Mouse (Mus musculus): ENCODE data around the gene Slc38a6.

The Slc38a6 gene

GRCm38 (mm10) chr12:73286287-73287092, at the start of gene Slc38a6, which contains the start of gene Trmt5:
Slc38a6 (plus strand) TSS chr12:73286779.
Trmt5 (minus strand) TSS chr12:73286710.
- DNase-seq (ENCODE audit: low spot score), result peak; percentile 70

DNA sequence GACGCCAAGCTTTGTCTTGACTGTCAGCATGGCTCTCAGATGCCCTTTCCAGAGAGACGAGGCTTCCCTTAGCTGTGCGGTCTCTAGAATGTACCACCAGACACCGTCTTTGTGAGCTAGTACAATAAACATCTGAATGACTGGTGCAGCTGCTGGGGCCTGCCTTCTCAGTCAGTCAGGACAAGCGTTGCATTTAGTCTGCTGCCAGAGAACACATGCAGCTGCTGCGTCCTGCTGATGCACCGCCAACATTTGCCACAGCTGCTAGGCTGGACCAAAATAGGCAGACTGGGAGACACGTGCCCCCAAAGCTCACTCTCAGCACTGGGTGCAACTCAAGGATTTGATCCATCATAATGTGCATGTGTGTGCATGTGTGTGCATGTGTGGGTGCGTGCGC, 44.6 kb upstream of the Slc38a6 start:
- no peak for DNase-seq (ENCODE audit: low spot score)

DNA sequence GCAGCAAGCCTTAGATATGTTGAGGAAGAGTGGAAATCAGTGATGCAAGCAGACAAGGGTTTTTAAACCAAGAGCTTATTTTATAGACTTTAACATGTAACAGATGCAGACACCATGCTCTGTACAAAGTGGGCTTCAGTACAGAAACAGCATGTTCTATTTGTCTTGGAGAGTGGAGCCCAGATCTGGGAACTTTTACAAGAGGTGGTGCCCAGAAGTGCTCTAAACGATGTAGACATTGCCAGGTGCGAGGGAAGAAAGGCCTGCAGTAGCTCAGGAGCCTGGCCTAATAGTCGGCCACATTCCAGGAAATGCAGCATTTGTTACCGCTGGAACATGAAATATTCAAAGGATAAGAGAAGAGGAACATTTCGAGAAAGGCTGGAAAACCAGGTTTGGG, 40.9 kb upstream of the Slc38a6 start:
- no peak for DNase-seq (ENCODE audit: low spot score)

GRCm38 (mm10) chr12:73255006-73255405, 31.6 kb upstream of the Slc38a6 start:
- no peak for DNase-seq (ENCODE audit: low spot score)

- no peak for DNase-seq (ENCODE audit: low spot score)
Observed at GRCm38 (mm10) chr12:73259269-73259668, 27.3 kb upstream of the Slc38a6 start.

DNA sequence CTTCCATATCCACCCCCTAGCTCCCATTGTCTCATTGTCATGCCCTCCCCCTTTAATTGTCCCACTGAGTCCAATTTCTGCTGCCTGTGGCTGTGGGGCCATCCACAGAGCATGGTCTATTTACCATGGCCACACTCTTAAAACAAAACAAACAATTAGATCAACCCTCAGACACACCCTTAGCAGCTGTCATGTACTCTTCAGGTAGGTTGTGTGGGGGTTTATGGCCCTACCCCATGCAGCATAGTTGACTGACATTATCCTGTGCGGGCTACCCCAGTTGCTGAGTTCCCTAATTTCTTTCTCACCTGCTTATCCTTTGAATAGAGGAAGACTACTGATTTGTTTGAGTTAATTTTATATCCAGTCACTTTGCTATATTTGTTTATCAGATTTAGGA, 26.2 kb upstream of the Slc38a6 start:
- DNase-seq (ENCODE audit: low spot score), result no peak

- no peak for DNase-seq (ENCODE audit: low spot score)
Observed at GRCm38 (mm10) chr12:73265381-73265978, 21.1 kb upstream of the Slc38a6 start.

DNA sequence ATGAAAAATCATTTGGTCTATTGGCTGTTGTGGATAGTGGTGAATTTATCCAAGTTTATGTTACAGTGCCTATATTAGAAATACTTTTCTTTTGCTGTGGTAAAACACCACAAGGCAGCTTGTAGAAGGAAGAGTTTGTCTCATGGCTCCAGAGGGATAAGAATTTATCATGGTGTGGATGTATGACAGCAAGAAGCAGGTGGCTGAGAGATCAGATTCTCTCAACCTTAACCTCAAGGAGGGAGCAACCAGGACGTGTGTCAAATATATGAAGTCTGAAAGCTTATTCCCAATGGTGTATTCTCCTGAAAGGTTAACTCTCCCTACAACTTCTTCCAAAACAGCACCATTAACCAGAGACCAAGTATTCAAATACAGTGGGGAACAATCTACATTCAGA, 20.0 kb upstream of the Slc38a6 start:
- DNase-seq (ENCODE audit: low spot score), result no peak

- no peak for DNase-seq (ENCODE audit: low spot score)
Observed at GRCm38 (mm10) chr12:73268497-73268896, 18.1 kb upstream of the Slc38a6 start.

DNA sequence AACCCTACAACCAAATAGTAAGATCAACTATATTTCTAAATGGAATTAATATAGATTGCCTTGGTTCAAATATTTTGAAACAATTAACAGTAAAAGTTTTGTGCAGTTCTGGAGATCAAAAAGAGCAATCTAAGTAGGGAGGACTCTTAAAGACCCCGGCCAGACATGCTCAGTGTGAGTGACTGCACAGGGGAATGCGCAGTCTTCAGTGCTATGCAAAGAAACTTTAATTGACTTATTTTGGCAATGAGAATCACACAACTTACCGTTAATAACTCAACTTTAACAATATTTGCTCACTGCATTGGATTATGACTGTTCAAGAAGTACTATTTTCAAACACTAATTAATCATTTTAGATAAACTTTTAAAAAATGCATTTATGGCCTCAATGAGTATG, 17.0 kb upstream of the Slc38a6 start:
- DNase-seq (ENCODE audit: low spot score), result no peak

GRCm38 (mm10) chr12:73269933-73270332, 16.6 kb upstream of the Slc38a6 start:
- DNase-seq (ENCODE audit: low spot score), result no peak

DNA sequence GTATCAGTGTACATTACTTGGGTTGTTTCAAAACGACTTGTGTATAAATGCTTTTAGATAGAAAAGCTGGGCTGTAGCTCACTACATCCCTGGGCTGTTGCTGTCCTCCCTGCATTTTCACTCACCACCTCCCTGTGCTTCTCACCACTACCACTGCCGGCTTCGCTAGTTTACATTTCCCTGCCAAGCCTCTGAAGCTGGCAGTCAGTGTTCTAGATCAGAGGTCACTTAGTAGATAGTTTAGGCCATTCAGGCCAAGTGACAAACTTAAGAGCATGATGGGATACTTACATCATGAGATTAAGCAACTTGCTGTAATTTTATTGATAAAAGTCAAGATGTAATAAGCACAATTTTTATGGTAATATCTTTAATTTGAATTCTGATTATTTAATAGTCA, 11.7 kb upstream of the Slc38a6 start:
- no peak for DNase-seq (ENCODE audit: low spot score)

GRCm38 (mm10) chr12:73287609-73288008, 1.0 kb downstream of the Slc38a6 start:
- no peak for DNase-seq (ENCODE audit: low spot score)

GRCm38 (mm10) chr12:73288626-73289025, 2.0 kb downstream of the Slc38a6 start:
- DNase-seq (ENCODE audit: low spot score), result no peak

DNA sequence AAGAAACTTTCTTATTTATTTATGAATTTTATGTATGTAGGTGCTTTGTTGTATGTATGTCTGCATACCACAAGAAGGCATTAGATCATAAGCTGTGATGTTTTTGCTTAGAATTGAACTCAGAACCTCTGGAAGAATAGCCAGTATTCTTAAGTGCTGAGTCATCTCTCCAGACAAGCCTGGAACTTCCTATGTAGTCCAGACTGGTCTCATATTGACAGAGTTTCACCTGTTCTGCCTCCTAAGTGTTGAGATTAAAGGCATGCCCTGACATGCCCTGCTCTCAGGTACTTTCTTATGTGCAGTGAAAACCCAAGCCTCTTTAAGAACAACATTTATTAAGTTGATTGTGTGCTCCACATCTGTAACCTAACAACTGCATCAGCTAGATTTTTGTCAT, 8.3 kb downstream of the Slc38a6 start:
- no peak for DNase-seq (ENCODE audit: low spot score)

GRCm38 (mm10) chr12:73295505-73296140, 9.0 kb downstream of the Slc38a6 start:
- DNase-seq (ENCODE audit: low spot score), result no peak

DNA sequence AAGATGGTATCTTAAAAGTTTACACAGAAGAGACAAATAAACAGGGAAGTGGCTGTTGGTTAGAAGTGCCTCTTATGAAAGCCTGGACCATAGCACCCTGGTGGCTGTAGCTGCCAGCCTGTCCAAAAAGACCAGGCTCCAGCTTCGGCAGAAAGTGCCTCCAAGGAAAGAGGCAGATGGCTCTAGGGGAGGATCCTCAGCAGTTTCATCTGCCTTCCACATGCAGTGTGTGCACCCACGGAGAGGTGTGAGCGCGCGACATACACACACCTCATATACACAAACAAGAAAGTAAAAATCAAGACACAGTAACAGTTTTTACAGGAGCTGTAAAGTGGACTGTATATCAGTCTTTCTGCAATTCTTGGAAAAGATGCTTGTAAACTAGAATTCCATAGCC, 12.0 kb downstream of the Slc38a6 start:
- no peak for DNase-seq (ENCODE audit: low spot score)

DNA sequence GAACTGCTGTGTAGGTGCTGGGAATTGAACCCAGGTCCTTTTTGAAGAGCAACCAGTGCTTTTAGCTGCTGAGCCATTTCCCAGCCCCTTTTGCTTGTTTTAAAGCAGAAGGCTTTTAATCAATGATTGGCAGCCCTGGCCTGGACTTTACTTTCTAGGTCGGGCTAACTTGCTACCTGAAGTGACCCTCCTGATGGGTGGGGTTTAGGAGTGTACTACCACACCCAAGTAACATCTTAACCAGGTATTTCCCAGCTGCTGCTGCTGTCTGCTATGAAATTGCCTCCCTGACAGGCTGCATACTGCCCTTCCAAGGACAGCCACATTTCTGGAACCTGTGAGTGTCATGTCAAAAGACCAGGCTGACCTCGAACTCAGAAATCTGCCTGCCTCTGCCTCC, 14.0 kb downstream of the Slc38a6 start:
- no peak for DNase-seq (ENCODE audit: low spot score)

DNA sequence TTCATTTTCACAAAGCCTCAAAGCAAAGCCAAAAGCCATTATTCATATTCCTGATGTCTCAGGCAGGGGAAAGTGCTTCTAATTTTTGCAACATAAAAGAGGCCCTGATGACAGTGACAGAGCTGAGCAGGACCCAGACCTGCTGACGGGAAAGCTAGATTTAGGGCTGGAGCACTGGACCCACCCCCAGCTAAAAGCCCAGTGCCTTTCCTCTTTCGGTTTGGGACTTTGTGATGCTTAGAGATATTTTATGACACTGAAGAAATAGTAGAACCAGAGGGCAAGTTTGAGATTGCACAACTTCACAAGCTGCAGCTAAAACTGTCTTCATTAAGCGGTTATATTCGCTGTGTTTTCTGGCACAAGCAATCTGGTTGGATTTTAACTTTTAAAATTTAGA, 18.1 kb downstream of the Slc38a6 start:
- DNase-seq (ENCODE audit: low spot score), result no peak

DNA sequence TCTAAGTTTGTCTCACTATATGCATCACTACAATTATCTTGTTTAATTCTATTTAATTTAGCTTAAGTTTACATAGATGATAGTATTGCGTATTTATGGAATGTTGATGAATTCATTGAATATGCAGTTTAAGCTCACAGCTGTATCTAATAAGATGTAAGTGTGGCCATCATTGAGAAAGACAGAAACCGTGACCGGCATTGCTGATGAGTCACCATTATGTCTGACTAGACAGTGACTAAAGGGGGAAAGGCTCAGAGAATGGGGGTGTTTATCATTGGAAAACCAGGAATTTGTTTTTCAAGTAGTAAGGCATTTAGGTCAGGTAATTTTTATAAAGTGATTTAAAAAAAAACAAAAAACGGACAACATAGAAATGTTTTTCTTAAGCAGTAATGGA, 21.2 kb downstream of the Slc38a6 start:
- no peak for DNase-seq (ENCODE audit: low spot score)

GRCm38 (mm10) chr12:73308711-73309110, 22.1 kb downstream of the Slc38a6 start:
- DNase-seq (ENCODE audit: low spot score), result no peak

DNA sequence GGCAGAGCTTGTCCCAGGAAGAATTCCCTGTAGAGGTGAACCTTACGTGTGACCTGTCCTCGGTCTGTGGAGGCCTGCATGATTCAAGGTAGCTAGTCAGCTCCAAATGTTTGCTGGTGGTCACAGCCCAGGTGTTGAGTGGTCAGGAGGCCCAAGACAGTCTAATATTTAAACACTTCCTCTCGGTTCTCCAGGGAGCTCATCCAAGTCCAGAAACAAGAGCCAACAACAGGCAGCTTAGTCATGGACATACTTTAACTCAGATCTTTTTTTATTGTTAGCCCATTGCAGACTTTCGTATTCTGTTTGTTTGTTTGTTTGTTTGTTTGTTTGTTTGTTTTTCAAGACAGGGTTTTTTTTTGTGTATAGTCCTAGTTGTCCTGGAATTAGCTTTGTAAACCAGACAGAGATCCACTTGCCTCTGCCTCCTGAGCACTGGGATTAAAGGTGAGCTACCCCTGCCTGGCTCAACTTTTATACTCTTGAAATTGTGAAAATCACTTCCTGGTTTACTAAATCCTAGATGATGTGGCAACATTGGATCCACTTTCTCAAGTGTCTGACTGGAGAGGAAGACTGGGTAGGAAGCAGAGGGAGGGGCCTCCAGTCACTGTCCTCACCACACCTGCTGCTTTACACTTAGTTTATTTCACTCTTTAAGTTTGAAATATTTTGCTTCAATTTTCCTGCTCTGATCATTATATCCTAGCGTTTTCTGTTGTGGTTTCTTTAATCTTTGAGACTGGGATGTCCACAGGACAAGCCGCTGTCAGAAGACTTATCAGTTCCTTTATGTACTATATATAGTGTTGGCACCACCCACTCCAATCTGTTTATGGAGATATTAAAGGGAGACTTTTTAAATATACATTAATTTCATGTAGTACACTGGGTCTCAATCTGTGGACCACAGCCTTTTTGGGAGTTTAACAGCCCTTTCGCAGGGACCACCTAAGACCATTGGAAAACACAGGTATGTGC, 31.4 kb downstream of the Slc38a6 start:
- no peak for DNase-seq (ENCODE audit: low spot score)

Measured in urinary bladder, postnatal 10 days (tissue).